Mouse (Mus musculus): ENCODE data around the gene Rnf151. TPM values are rescaled to one million over a fixed set of nuclear protein-coding genes. Genes with fewer than 3 reads are reported as not detected.
A peak's percentile ranks its signal among the peaks of the same experiment; 100 is the strongest.

The Rnf151 gene
- polyA plus RNA-seq, 1 experiment, result not detected

GRCm38 (mm10) chr17:24697985-24698384, 19.9 kb downstream of the Rnf151 start:
- WGBS, result 14% methylated on average over 5 of the region's 5 CpGs
- Histone ChIP-seq H3K27ac (ENCODE audit: insufficient read depth, low read depth, low read length) (no peak overlapping the region), H3K4me1 (ENCODE audit: control insufficient read depth, insufficient read depth, low read length) (peaks cover 6% of the 10 kb centered on the region), H3K4me3 (ENCODE audit: insufficient read depth, low read depth, low read length) (no peak overlapping the region)
- no peak for TF ChIP-seq CTCF (IDR thresholded peaks at IDR 0.05; ENCODE audit: insufficient read depth, low read depth, low read length)
- TF ChIP-seq POLR2A (IDR thresholded peaks at IDR 0.05; ENCODE audit: insufficient read depth, low read depth, low read length), result no peak

- WGBS, result under 1% methylated on average over 68 of the region's 76 CpGs
Observed at GRCm38 (mm10) chr17:24696011-24696697, 21.7 kb downstream of the Rnf151 start, which contains the start of the genes Gfer and Noxo1. TSS of gene Gfer (minus strand) at chr17:24696156. TSS of gene Noxo1 (plus strand) at chr17:24696234.

GRCm38 (mm10) chr17:24695326-24696010, 22.4 kb downstream of the Rnf151 start:
- TF ChIP-seq POLR2A (IDR thresholded peaks at IDR 0.05; ENCODE audit: insufficient read depth, low read depth, low read length) (no peak), CTCF (IDR thresholded peaks at IDR 0.05; ENCODE audit: insufficient read depth, low read depth, low read length) (no peak)
- Histone ChIP-seq H3K27ac (ENCODE audit: insufficient read depth, low read depth, low read length) (no peak overlapping the region), H3K4me1 (ENCODE audit: control insufficient read depth, insufficient read depth, low read length) (peaks cover 6% of the 10 kb centered on the region), H3K4me3 (ENCODE audit: insufficient read depth, low read depth, low read length) (peak overlapping the region; percentile 91)
- 8% methylated on average over 51 of the region's 51 CpGs for WGBS

More at GRCm38 (mm10) chr17:24696011-24696697, 21.7 kb downstream of the Rnf151 start, which contains the start of the genes Gfer and Noxo1:
- Histone ChIP-seq H3K27ac (ENCODE audit: insufficient read depth, low read depth, low read length) (peak within 1 kb of the TSS; percentile 15; the same call in 1 of the 2 replicates), H3K4me1 (ENCODE audit: control insufficient read depth, insufficient read depth, low read length) (peaks cover 6% of the 10 kb centered on the region), H3K4me3 (ENCODE audit: insufficient read depth, low read depth, low read length) (peak within 1 kb of the TSS; percentile 91)
- TF ChIP-seq POLR2A (IDR thresholded peaks at IDR 0.05; ENCODE audit: insufficient read depth, low read depth, low read length) (peak; percentile 66), CTCF (IDR thresholded peaks at IDR 0.05; ENCODE audit: insufficient read depth, low read depth, low read length) (no peak)

GRCm38 (mm10) chr17:24692385-24692784, 25.5 kb downstream of the Rnf151 start:
- no peak overlapping the region for H3K27ac ChIP-seq (ENCODE audit: insufficient read depth, low read depth, low read length)
- H3K4me1 ChIP-seq (ENCODE audit: control insufficient read depth, insufficient read depth, low read length), result peaks cover 16% of the 10 kb centered on the region
- WGBS, result 88% methylated on average over 5 of the region's 5 CpGs
- H3K4me3 ChIP-seq (ENCODE audit: insufficient read depth, low read depth, low read length), result no peak overlapping the region
- TF ChIP-seq POLR2A (IDR thresholded peaks at IDR 0.05; ENCODE audit: insufficient read depth, low read depth, low read length), result no peak
- no peak for TF ChIP-seq CTCF (IDR thresholded peaks at IDR 0.05; ENCODE audit: insufficient read depth, low read depth, low read length)

- TF ChIP-seq CTCF (IDR thresholded peaks at IDR 0.05; ENCODE audit: insufficient read depth, low read depth, low read length), result no peak
- peak; percentile 87 for TF ChIP-seq POLR2A (IDR thresholded peaks at IDR 0.05; ENCODE audit: insufficient read depth, low read depth, low read length)
- peak within 1 kb of the TSS; percentile 99 for H3K4me3 ChIP-seq (ENCODE audit: insufficient read depth, low read depth, low read length)
- peak within 1 kb of the TSS; percentile 93 for H3K27ac ChIP-seq (ENCODE audit: insufficient read depth, low read depth, low read length)
- WGBS, result under 1% methylated on average over 55 of the region's 55 CpGs
- H3K4me1 ChIP-seq (ENCODE audit: control insufficient read depth, insufficient read depth, low read length), result peaks cover 25% of the 10 kb centered on the region
Observed at GRCm38 (mm10) chr17:24689251-24690081, 28.4 kb downstream of the Rnf151 start, which contains the start of gene Syngr3. TSS of gene Syngr3 (minus strand) at chr17:24689955.

GRCm38 (mm10) chr17:24687599-24687998, 30.3 kb downstream of the Rnf151 start:
- WGBS, result 25% methylated on average over 23 of the region's 23 CpGs
- H3K4me1 ChIP-seq (ENCODE audit: control insufficient read depth, insufficient read depth, low read length), result peaks cover 25% of the 10 kb centered on the region
- TF ChIP-seq POLR2A (IDR thresholded peaks at IDR 0.05; ENCODE audit: insufficient read depth, low read depth, low read length) (no peak), CTCF (IDR thresholded peaks at IDR 0.05; ENCODE audit: insufficient read depth, low read depth, low read length) (no peak)
- peak overlapping the region; percentile 40 for H3K4me3 ChIP-seq (ENCODE audit: insufficient read depth, low read depth, low read length)
- no peak overlapping the region for H3K27ac ChIP-seq (ENCODE audit: insufficient read depth, low read depth, low read length)

GRCm38 (mm10) chr17:24687146-24687595, 30.7 kb downstream of the Rnf151 start:
- WGBS, result 11% methylated on average over 25 of the region's 25 CpGs
- no peak for TF ChIP-seq CTCF (IDR thresholded peaks at IDR 0.05; ENCODE audit: insufficient read depth, low read depth, low read length)
- no peak for TF ChIP-seq POLR2A (IDR thresholded peaks at IDR 0.05; ENCODE audit: insufficient read depth, low read depth, low read length)
- Histone ChIP-seq H3K4me3 (ENCODE audit: insufficient read depth, low read depth, low read length) (peak overlapping the region; percentile 40), H3K27ac (ENCODE audit: insufficient read depth, low read depth, low read length) (no peak overlapping the region), H3K4me1 (ENCODE audit: control insufficient read depth, insufficient read depth, low read length) (peaks cover 25% of the 10 kb centered on the region)

- 54% methylated on average over 16 of the region's 16 CpGs for WGBS
- TF ChIP-seq CTCF (IDR thresholded peaks at IDR 0.05; ENCODE audit: insufficient read depth, low read depth, low read length) (no peak), POLR2A (IDR thresholded peaks at IDR 0.05; ENCODE audit: insufficient read depth, low read depth, low read length) (no peak)
- peaks cover 25% of the 10 kb centered on the region for H3K4me1 ChIP-seq (ENCODE audit: control insufficient read depth, insufficient read depth, low read length)
- no peak overlapping the region for H3K27ac ChIP-seq (ENCODE audit: insufficient read depth, low read depth, low read length)
- H3K4me3 ChIP-seq (ENCODE audit: insufficient read depth, low read depth, low read length), result no peak overlapping the region
Observed at GRCm38 (mm10) chr17:24686514-24686913, 31.3 kb downstream of the Rnf151 start.
